Mouse (Mus musculus): Measurements from ENCODE around the gene Suds3.

- TF ChIP-seq CTCF (IDR thresholded peaks at IDR 0.05; ENCODE audit: low read depth, low read length), result no peak
- no peak for TF ChIP-seq GATA1 (IDR thresholded peaks at IDR 0.05; ENCODE audit: borderline replicate concordance, low read length)
Measured at GRCm38 (mm10) chr5:117163790-117164189, 47.9 kb upstream of the Suds3 start.
